Mouse (Mus musculus) hindbrain, embryonic 13.5 days (tissue): ENCODE results near the gene Npr3. TPM values are rescaled to one million over a fixed set of nuclear protein-coding genes. Genes with fewer than 3 reads are reported as not detected.
"Not testable (repeated sequence)": the region's sequence is repeated elsewhere in the genome, so short reads cannot be mapped to it uniquely, and the experiment has no call there.

Experiments used
- ATAC-seq: fragments of 200-750 bp; cut with Nextera tagmentation; 2 replicates; pipeline ENCODE4 v1.8.0; 2017; ENCODE audit warnings: moderate TSS enrichment; ENCODE audit not compliant: low FRiP score
- H3K27ac ChIP-seq: fragments of 300-500 bp; sonication (generic); 2 replicates; pipeline ENCODE4 v1.5.1; 2015; ENCODE audit warnings: inconsistent platforms, mild to moderate bottlenecking, moderate library complexity
- H3K27me3 ChIP-seq: fragments of 300-500 bp; sonication (generic); 2 replicates; pipeline ENCODE4 v1.6.1; 2015; ENCODE audit warnings: mild to moderate bottlenecking, inconsistent platforms
- H3K36me3 ChIP-seq: fragments of 300-500 bp; sonication (generic); 2 replicates; pipeline ENCODE4 v1.6.1; 2015; ENCODE audit warnings: mild to moderate bottlenecking, inconsistent platforms
- H3K4me1 ChIP-seq: fragments of 300-500 bp; sonication (generic); replicated peaks from 2 replicates; pipeline ENCODE4 v1.6.1; 2015; ENCODE audit warnings: inconsistent platforms
- H3K4me2 ChIP-seq: fragments of 300-500 bp; sonication (generic); 2 replicates; pipeline ENCODE4 v1.6.1; 2015; ENCODE audit warnings: inconsistent platforms, mild to moderate bottlenecking, moderate library complexity
- H3K4me3 ChIP-seq: fragments of 300-500 bp; sonication (generic); 2 replicates; pipeline ENCODE4 v1.5.1; 2015; ENCODE audit warnings: mild to moderate bottlenecking, inconsistent platforms
- H3K9ac ChIP-seq: fragments of 300-500 bp; sonication (generic); 2 replicates; pipeline ENCODE4 v1.6.1; 2015; ENCODE audit warnings: mild to moderate bottlenecking, inconsistent platforms
- H3K9me3 ChIP-seq: fragments of 300-500 bp; sonication (generic); 2 replicates; pipeline ENCODE4 v1.6.1; 2016; ENCODE audit warnings: inconsistent platforms
- WGBS: fragments of 180-500 bp; shearing (Covaris S2); methylation state at CpG from one replicate; pipeline ENCODE4 v1.1.7; 2015; 5-methylcytosine and 5-hydroxymethylcytosine counted together
- polyA plus RNA-seq: library from polyadenylated mRNA; unstranded; fragments of >200 nt; fragmentation: Nextera tagmentation; extraction: Ambion mirVana; gene quantifications from 2 replicates; pipeline ENCODE4 v1.2.1, GENCODE M21; 2015

Npr3 gene
- polyA plus RNA-seq, 1 experiment from 2014 or later: 2.7 TPM

- no peak overlapping the region for H3K9ac ChIP-seq
- H3K4me2 ChIP-seq: no peak overlapping the region
- H3K36me3 ChIP-seq: no peaks in the 10 kb centered on the region
- no peak for ATAC-seq
- H3K4me1 ChIP-seq: no peaks in the 10 kb centered on the region
- peaks cover 9% of the 10 kb centered on the region for H3K9me3 ChIP-seq
- no peak overlapping the region for H3K4me3 ChIP-seq
- H3K27me3 ChIP-seq: no peaks in the 10 kb centered on the region
- H3K27ac ChIP-seq: no peak overlapping the region
- 80% methylated on average over 2 of the region's 2 CpGs for WGBS
Measured at GRCm38 (mm10) chr15:11877273-11877672, 29.8 kb downstream of the Npr3 start.

- H3K9ac ChIP-seq: no peak overlapping the region
- H3K9me3 ChIP-seq: no peaks in the 10 kb centered on the region
- H3K27me3 ChIP-seq: no peaks in the 10 kb centered on the region
- no peak overlapping the region for H3K4me3 ChIP-seq
- H3K27ac ChIP-seq: no peak overlapping the region
- no peak for ATAC-seq
- no peaks in the 10 kb centered on the region for H3K4me1 ChIP-seq
- no peaks in the 10 kb centered on the region for H3K36me3 ChIP-seq
- WGBS: 95% methylated on average over 3 of the region's 3 CpGs
- H3K4me2 ChIP-seq: no peak overlapping the region
Measured at GRCm38 (mm10) chr15:11866918-11867317, 40.2 kb downstream of the Npr3 start.

DNA sequence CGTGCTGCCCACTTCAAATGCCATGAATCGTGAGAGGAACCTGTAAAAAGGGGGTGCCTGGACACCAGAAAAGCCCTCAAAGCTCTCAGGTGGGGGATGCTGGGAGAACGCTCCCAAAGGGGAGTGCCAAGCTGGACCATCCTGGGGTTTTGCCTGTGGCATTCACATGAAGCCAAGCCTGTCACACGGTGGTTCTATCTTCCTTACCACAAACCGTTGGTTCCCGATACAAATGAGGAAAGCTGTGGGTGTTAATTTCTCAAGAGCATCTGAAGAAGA, 43.6 kb downstream of the Npr3 start:
- ATAC-seq: no peak
- H3K4me1 ChIP-seq: no peaks in the 10 kb centered on the region
- H3K9ac ChIP-seq: no peak overlapping the region
- H3K36me3 ChIP-seq: no peaks in the 10 kb centered on the region
- no peaks in the 10 kb centered on the region for H3K27me3 ChIP-seq
- H3K9me3 ChIP-seq: no peaks in the 10 kb centered on the region
- no peak overlapping the region for H3K27ac ChIP-seq
- H3K4me2 ChIP-seq: no peak overlapping the region
- no peak overlapping the region for H3K4me3 ChIP-seq
- 89% methylated on average over 6 of the region's 6 CpGs for WGBS

GRCm38 (mm10) chr15:11862785-11863539, 44.1 kb downstream of the Npr3 start:
- H3K4me3 ChIP-seq: no peak overlapping the region
- no peak overlapping the region for H3K4me2 ChIP-seq
- H3K9ac ChIP-seq: no peak overlapping the region
- H3K36me3 ChIP-seq: no peaks in the 10 kb centered on the region
- no peaks in the 10 kb centered on the region for H3K4me1 ChIP-seq
- no peak for ATAC-seq
- H3K9me3 ChIP-seq: no peaks in the 10 kb centered on the region
- WGBS: 83% methylated on average over 15 of the region's 15 CpGs
- H3K27me3 ChIP-seq: no peaks in the 10 kb centered on the region
- H3K27ac ChIP-seq: no peak overlapping the region

GRCm38 (mm10) chr15:11862253-11862652, 44.8 kb downstream of the Npr3 start:
- no peak for ATAC-seq
- WGBS: 94% methylated on average over 7 of the region's 7 CpGs
- Histone ChIP-seq H3K9ac (no peak overlapping the region), H3K27me3 (no peaks in the 10 kb centered on the region), H3K4me1 (no peaks in the 10 kb centered on the region), H3K27ac (no peak overlapping the region), H3K4me2 (no peak overlapping the region), H3K4me3 (no peak overlapping the region), H3K36me3 (no peaks in the 10 kb centered on the region), H3K9me3 (no peaks in the 10 kb centered on the region)

DNA sequence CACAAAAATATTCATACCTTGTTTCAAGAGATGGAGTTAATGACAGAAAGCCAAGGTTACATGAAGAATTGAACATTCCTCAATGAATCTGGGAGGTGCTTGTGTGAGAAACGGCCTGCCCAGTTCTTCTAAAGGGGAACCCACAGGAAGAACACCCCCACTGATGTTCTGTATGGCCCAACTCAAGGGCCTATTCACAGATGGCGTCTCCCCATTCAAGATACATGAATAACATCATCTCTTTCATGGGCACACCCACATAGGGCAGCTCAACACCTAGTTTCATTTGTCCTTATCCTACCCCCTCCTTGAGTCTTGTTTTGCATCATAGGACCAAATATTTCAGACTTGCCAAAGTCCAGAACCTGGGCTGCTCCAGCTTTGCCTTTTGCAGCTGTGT, 46.8 kb downstream of the Npr3 start:
- Histone ChIP-seq H3K4me3 (no peak overlapping the region), H3K4me2 (no peak overlapping the region), H3K9ac (no peak overlapping the region), H3K4me1 (no peaks in the 10 kb centered on the region), H3K27me3 (no peaks in the 10 kb centered on the region), H3K36me3 (no peaks in the 10 kb centered on the region), H3K9me3 (no peaks in the 10 kb centered on the region), H3K27ac (no peak overlapping the region)
- 74% methylated on average over 2 of the region's 2 CpGs for WGBS
- no peak for ATAC-seq

DNA sequence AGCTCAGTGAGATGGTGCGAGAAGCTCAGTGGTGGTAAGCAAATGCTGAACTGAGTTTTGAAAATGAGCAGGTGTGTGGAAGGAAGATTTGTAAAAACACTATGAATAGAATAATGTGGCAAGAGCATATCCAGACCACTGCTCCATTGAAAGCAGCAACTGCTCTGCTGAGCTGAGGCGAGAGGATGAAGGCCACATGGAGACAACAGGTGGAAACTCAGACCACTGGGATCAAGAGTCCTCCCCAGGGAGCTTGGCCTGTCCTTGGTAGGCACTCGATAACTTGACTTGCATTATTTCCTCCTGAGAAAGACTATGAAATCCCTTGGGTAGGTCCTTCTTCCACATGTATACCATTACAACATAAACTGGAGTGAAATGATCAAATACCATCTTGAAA, 47.3 kb downstream of the Npr3 start:
- Histone ChIP-seq H3K4me2 (no peak overlapping the region), H3K27ac (no peak overlapping the region), H3K9me3 (no peaks in the 10 kb centered on the region), H3K4me3 (no peak overlapping the region), H3K27me3 (no peaks in the 10 kb centered on the region), H3K36me3 (no peaks in the 10 kb centered on the region), H3K4me1 (no peaks in the 10 kb centered on the region), H3K9ac (no peak overlapping the region)
- ATAC-seq: no peak
- 95% methylated on average over 3 of the region's 3 CpGs for WGBS

DNA sequence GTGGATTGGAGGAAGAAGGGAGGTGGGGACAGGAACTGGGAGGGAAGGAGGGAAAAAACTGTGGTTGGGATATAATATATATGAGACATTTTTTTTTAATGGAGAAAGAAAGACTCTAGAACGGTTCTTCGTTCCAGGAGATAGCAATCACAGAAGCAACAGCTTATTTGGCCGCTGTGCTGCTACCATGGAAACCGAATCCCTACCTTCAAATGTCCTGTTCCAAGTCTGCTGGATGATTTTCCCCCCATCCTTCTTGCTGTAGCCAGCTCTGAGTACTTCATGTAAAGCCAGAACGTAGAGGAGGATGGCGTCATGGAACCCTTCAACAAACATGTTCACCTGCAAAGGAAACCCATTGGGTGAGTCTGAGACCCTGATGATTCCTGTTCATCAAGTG, 48.7 kb downstream of the Npr3 start:
- Histone ChIP-seq H3K4me2 (no peak overlapping the region), H3K36me3 (no peaks in the 10 kb centered on the region), H3K27ac (no peak overlapping the region), H3K4me1 (no peaks in the 10 kb centered on the region), H3K4me3 (no peak overlapping the region), H3K27me3 (no peaks in the 10 kb centered on the region), H3K9ac (no peak overlapping the region), H3K9me3 (no peaks in the 10 kb centered on the region)
- ATAC-seq: no peak
- WGBS: 95% methylated on average over 6 of the region's 6 CpGs

GRCm38 (mm10) chr15:11845204-11846062, 61.7 kb downstream of the Npr3 start:
- ATAC-seq: 0 out of 2 replicates have a peak, but pooled peaks have one; percentile 39
- Histone ChIP-seq H3K4me2 (peak overlapping the region; percentile 19; the same call in 1 of the 2 replicates), H3K9ac (no peak overlapping the region), H3K27me3 (no peaks in the 10 kb centered on the region), H3K9me3 (no peaks in the 10 kb centered on the region), H3K36me3 (no peaks in the 10 kb centered on the region), H3K27ac (no peak overlapping the region), H3K4me3 (no peak overlapping the region), H3K4me1 (no peaks in the 10 kb centered on the region)
- 62% methylated on average over 16 of the region's 16 CpGs for WGBS

DNA sequence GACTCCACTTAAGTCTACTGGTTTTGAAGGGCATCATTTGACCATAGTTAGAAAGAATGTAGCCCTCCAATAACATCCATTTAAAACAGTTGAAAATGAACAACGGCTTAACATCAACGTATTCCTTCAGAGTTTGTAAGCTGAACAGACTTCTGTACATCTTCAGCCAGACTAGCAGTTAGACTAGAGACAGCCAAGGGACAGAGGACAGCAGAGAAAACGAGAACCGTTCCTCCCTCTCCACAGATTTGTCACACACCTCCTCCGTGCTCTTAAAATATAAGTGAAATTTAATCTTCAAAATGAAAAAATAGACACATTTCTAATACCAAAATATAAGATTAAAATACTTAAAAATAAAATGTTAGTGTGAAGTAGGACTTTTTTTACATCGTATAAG, 63.0 kb downstream of the Npr3 start:
- ATAC-seq: no peak
- Histone ChIP-seq H3K9ac (no peak overlapping the region), H3K4me3 (no peak overlapping the region), H3K27me3 (no peaks in the 10 kb centered on the region), H3K27ac (no peak overlapping the region), H3K4me2 (no peak overlapping the region), H3K36me3 (no peaks in the 10 kb centered on the region), H3K9me3 (no peaks in the 10 kb centered on the region), H3K4me1 (no peaks in the 10 kb centered on the region)
- 92% methylated on average over 6 of the region's 6 CpGs for WGBS

DNA sequence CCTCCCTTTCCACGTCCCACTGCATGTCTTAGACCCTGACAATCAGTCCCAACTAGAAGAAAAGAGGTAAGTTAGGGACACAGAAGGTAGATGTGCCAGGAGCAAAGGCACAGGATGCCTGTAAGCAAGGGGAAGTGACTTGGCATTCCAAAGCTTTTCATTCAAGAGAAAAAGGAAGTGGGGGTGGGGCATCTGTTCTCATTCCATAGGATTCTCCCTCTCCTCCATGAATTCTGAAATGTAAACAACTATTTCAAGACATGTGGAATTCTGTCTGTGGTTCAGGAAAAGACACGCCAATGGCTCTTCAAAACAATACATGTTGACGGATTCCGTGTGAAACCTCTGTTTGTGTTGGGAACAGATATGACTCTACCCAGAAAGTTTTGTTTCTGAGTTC, 65.3 kb downstream of the Npr3 start:
- H3K4me3 ChIP-seq: no peak overlapping the region
- H3K9me3 ChIP-seq: no peaks in the 10 kb centered on the region
- no peak overlapping the region for H3K27ac ChIP-seq
- no peak for ATAC-seq
- no peaks in the 10 kb centered on the region for H3K4me1 ChIP-seq
- H3K36me3 ChIP-seq: no peaks in the 10 kb centered on the region
- H3K9ac ChIP-seq: no peak overlapping the region
- H3K27me3 ChIP-seq: no peaks in the 10 kb centered on the region
- 86% methylated on average over 4 of the region's 4 CpGs for WGBS
- H3K4me2 ChIP-seq: no peak overlapping the region

- H3K27ac ChIP-seq: no peak overlapping the region
Measured at GRCm38 (mm10) chr15:11835913-11836312, 71.2 kb downstream of the Npr3 start.

GRCm38 (mm10) chr15:11822347-11822746, 84.7 kb downstream of the Npr3 start:
- not testable (repeated sequence) for ATAC-seq, H3K27ac ChIP-seq, H3K27me3 ChIP-seq, H3K4me2 ChIP-seq, H3K9me3 ChIP-seq, H3K4me1 ChIP-seq, H3K36me3 ChIP-seq, H3K4me3 ChIP-seq, H3K9ac ChIP-seq
- 74% methylated on average over 6 of the region's 6 CpGs for WGBS

More at GRCm38 (mm10) chr15:11835913-11836312, 71.2 kb downstream of the Npr3 start:
- H3K4me2 ChIP-seq: no peak overlapping the region
- ATAC-seq: no peak
- H3K4me3 ChIP-seq: no peak overlapping the region
- H3K9ac ChIP-seq: no peak overlapping the region
- WGBS: 67% methylated on average over 1 of the region's 1 CpGs
- no peaks in the 10 kb centered on the region for H3K36me3 ChIP-seq
- H3K4me1 ChIP-seq: no peaks in the 10 kb centered on the region
- no peaks in the 10 kb centered on the region for H3K9me3 ChIP-seq
- H3K27me3 ChIP-seq: no peaks in the 10 kb centered on the region
